In the genomic region with DNA sequence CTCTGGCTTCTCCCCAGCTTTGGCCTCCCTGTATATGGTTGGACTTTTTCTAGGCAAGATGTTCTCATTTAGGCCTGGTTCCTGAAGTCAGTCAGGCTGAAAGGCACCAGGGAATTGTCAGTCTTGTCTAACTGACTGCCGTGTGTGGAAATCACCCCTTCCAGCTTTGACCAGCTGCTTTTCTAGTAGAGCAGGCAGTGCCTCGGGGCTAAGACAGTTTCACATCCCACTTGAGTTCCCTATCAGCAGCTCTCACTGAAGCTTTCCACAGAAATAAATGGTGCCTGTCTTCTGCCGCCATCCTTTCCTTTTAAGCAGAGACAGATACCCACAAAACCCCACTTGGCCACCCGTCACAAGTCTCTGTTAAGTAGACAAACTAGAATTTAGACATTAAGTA, we compare ENCODE assay signal across 15 mouse cellular contexts.
A peak's percentile ranks its signal among the peaks of the same experiment; 100 is the strongest.
DNase-seq lines count a peak whose midpoint lies in the region; ATAC-seq and TF ChIP-seq lines count a peak whose summit lies in the region.
"Had no signal": no experiment of that assay in that cellular context is flagged by ENCODE, and none has a peak within 500 bp of the region (broad histone marks: within the 10 kb centered on the region; RNA-seq: fewer than 3 reads in every experiment).

No protein-coding gene starts in this region.

- H3K4me2 ChIP-seq in lung, embryonic 14.5 days: no peak overlapping the region
- H3K4me2 ChIP-seq in hindbrain, embryonic 15.5 days: no peak overlapping the region
- H3K4me2 ChIP-seq: heart, embryonic 12.5 days; liver, embryonic 15.5 days had no signal

- no peaks in the 10 kb centered on the region for H3K4me1 ChIP-seq in lung, embryonic 14.5 days (ENCODE audit: insufficient read depth)
- H3K4me1 ChIP-seq in spleen, adult 2 months (ENCODE audit: control insufficient read depth, insufficient read depth, insufficient read length): peaks cover 8% of the 10 kb centered on the region; the same call in 1 of the 2 replicates
- H3K4me1 ChIP-seq in hindbrain, embryonic 15.5 days (replicated peaks): peaks cover 20% of the 10 kb centered on the region

- H3K9ac ChIP-seq in lung, embryonic 14.5 days: 0 out of 2 replicates have a peak overlapping the region, but pooled peaks have one; percentile 23
- no peak overlapping the region for H3K9ac ChIP-seq in hindbrain, embryonic 15.5 days
- H3K9ac ChIP-seq: heart, embryonic 12.5 days; liver, embryonic 15.5 days had no signal

- no peak for DNase-seq in lung, embryonic 14.5 days
- no peak for DNase-seq in lung, postnatal 36 days
- DNase-seq in spleen, adult 2 months (ENCODE audit: low read depth in 1 of 2, low spot score in 2 of 2): no peak
- DNase-seq in spleen, postnatal 10 days (ENCODE audit: low spot score in 2 of 2): no peak
- DNase-seq in cerebellum, postnatal 14 days: no peak
- no peak for DNase-seq in urinary bladder, postnatal 25 days (ENCODE audit: low spot score)
- DNase-seq: cerebellum, adult 9-10 months; gastrocnemius, postnatal 25 days; kidney, postnatal 10 days; right cerebral cortex, postnatal 14 days; thymus, adult 18-20 months had no signal

- H3K9me3 ChIP-seq in lung, embryonic 14.5 days (ENCODE audit: low read depth, low read length): no peaks in the 10 kb centered on the region
- H3K9me3 ChIP-seq in hindbrain, embryonic 15.5 days: no peaks in the 10 kb centered on the region
- H3K9me3 ChIP-seq: forebrain, embryonic 10.5 days; heart, embryonic 12.5 days; liver, embryonic 15.5 days had no signal

- no peak for TF ChIP-seq CTCF in lung, embryonic 14.5 days (IDR thresholded peaks at IDR 0.05; ENCODE audit: low read depth)
- no peak for TF ChIP-seq CTCF in spleen, adult 2 months (IDR thresholded peaks at IDR 0.05; ENCODE audit: extremely low read depth, insufficient read depth, insufficient read length, insufficient replicate concordance)

- WGBS in lung, embryonic 14.5 days: 67% methylated on average over 4 of the region's 4 CpGs
- WGBS in spleen, adult 2 months: 50% methylated on average over 4 of the region's 4 CpGs
- WGBS in hindbrain, embryonic 15.5 days: 52% methylated on average over 4 of the region's 4 CpGs

- no peak for TF ChIP-seq POLR2A in spleen, adult 2 months (IDR thresholded peaks at IDR 0.05; ENCODE audit: low read depth, low read length)

- H3K27ac ChIP-seq in lung, embryonic 14.5 days (ENCODE audit: low read depth): no peak overlapping the region
- peak overlapping the region; percentile 47; the same call in 1 of the 2 replicates for H3K27ac ChIP-seq in spleen, adult 2 months (ENCODE audit: insufficient read depth, low read length)
- 0 out of 2 replicates have a peak overlapping the region, but pooled peaks have one; percentile 20 for H3K27ac ChIP-seq in hindbrain, embryonic 15.5 days (replicated peaks)
- H3K27ac ChIP-seq: forebrain, embryonic 10.5 days; liver, embryonic 15.5 days had no signal

- ATAC-seq in lung, embryonic 14.5 days (ENCODE audit: insufficient read depth): no peak
- no peak for ATAC-seq in hindbrain, embryonic 15.5 days (ENCODE audit: low FRiP score, low read depth)

- peaks cover 11% of the 10 kb centered on the region for H3K36me3 ChIP-seq in lung, embryonic 14.5 days (ENCODE audit: insufficient read depth)
- H3K36me3 ChIP-seq in spleen, adult 2 months (ENCODE audit: control insufficient read depth, insufficient read depth, low read length): peaks cover 12% of the 10 kb centered on the region
- H3K36me3 ChIP-seq in hindbrain, embryonic 15.5 days: peaks cover 17% of the 10 kb centered on the region

- no peaks in the 10 kb centered on the region for H3K27me3 ChIP-seq in lung, embryonic 14.5 days (ENCODE audit: insufficient read depth, low read length)
- no peaks in the 10 kb centered on the region for H3K27me3 ChIP-seq in spleen, adult 2 months (ENCODE audit: control insufficient read depth, insufficient read depth, low read length)
- H3K27me3 ChIP-seq in hindbrain, embryonic 15.5 days: no peaks in the 10 kb centered on the region
- H3K27me3 ChIP-seq: heart, embryonic 12.5 days; liver, embryonic 15.5 days had no signal

- H3K4me3 ChIP-seq in lung, embryonic 14.5 days (ENCODE audit: low read depth, low read length): no peak overlapping the region
- H3K4me3 ChIP-seq in spleen, adult 2 months (ENCODE audit: extremely low read depth, insufficient read depth, insufficient read length): no peak overlapping the region
- no peak overlapping the region for H3K4me3 ChIP-seq in hindbrain, embryonic 15.5 days
- H3K4me3 ChIP-seq: forebrain, embryonic 10.5 days; heart, embryonic 12.5 days; liver, embryonic 15.5 days had no signal
